Mouse (Mus musculus) hindbrain, embryonic 14.5 days (tissue): ENCODE measurements around the gene Olfr487. TPM values are rescaled to one million over a fixed set of nuclear protein-coding genes. Genes with fewer than 3 reads are reported as not detected.

Experiments
- ATAC-seq: fragments of 200-750 bp; cut with Nextera tagmentation; 2 replicates; pipeline ENCODE4 v1.8.0; 2017; ENCODE audit warnings: moderate number of reproducible peaks, mild to moderate bottlenecking, moderate TSS enrichment, moderate library complexity; ENCODE audit not compliant: low FRiP score
- DNase-seq: peaks from one replicate; pipeline ENCODE4 v3.0.0-alpha.2; 2015; ENCODE audit warnings: low spot score
- H3K27ac ChIP-seq: fragments of 300-500 bp; sonication (generic); 2 replicates; pipeline ENCODE4 v1.5.1; 2014; ENCODE audit warnings: mild to moderate bottlenecking, moderate library complexity
- H3K27me3 ChIP-seq: fragments of 300-500 bp; sonication (generic); 2 replicates; pipeline ENCODE4 v1.6.1; 2014; ENCODE audit warnings: mild to moderate bottlenecking, low read length, mixed read lengths; ENCODE audit not compliant: control insufficient read depth, insufficient read depth
- H3K36me3 ChIP-seq: fragments of 300-500 bp; sonication (generic); replicated peaks from 2 replicates; pipeline ENCODE4 v1.6.1; 2014; ENCODE audit not compliant: control insufficient read depth, insufficient read depth
- H3K4me1 ChIP-seq: fragments of 300-500 bp; sonication (generic); replicated peaks from 2 replicates; pipeline ENCODE4 v1.6.1; 2014; ENCODE audit warnings: antibody characterized with exemption, low read length, mixed read lengths; ENCODE audit not compliant: control insufficient read depth, insufficient read depth
- H3K4me2 ChIP-seq: fragments of 300-500 bp; sonication (generic); replicated peaks from 2 replicates; pipeline ENCODE4 v1.6.1; 2014; ENCODE audit warnings: mild to moderate bottlenecking, moderate library complexity
- H3K4me3 ChIP-seq: fragments of 300-500 bp; sonication (generic); replicated peaks from 2 replicates; pipeline ENCODE4 v1.5.1; 2014; ENCODE audit warnings: mild to moderate bottlenecking, low read length
- H3K9ac ChIP-seq: fragments of 300-500 bp; sonication (generic); 2 replicates; pipeline ENCODE4 v1.6.1; 2014
- H3K9me3 ChIP-seq: fragments of 300-500 bp; sonication (generic); 2 replicates; pipeline ENCODE4 v1.6.1; 2016; ENCODE audit warnings: low read length; ENCODE audit not compliant: control insufficient read depth
- polyA plus RNA-seq: library from polyadenylated mRNA; unstranded; fragments of >200 nt; fragmentation: Nextera tagmentation; extraction: Ambion mirVana; gene quantifications from 2 replicates; pipeline ENCODE4 v1.2.1, GENCODE M21; 2014

Olfr487 gene
- polyA plus RNA-seq, 1 experiment from 2014 or later = not detected

DNA sequence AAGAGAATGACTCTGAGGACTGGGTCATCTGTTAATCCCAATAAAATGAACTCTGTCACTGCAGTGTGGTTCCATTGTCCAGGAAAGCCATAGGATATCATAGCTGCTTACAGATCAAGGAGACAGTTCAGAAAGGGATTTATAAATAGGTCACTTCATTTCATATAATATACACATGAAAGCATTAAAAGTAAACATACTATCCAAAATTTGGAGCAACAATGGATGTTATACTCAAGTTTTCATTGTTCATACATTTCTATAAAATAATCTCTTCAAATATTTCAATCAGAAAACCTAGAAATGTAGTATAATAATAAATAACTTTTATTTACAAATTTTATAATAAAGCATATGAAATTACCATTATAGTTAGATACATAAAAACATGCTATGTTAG is 54.7 kb downstream of the Olfr487 start, which contains the start of gene Olfr485:
Olfr485 (minus strand) TSS at position 101 of the 400 bp plus-strand sequence.
- no peaks in the 10 kb centered on the region for H3K36me3 ChIP-seq
- H3K4me2 ChIP-seq = no peak within 1 kb of the TSS
- H3K27me3 ChIP-seq = no peaks in the 10 kb centered on the region
- no peak within 1 kb of the TSS for H3K27ac ChIP-seq
- H3K9me3 ChIP-seq = no peaks in the 10 kb centered on the region
- H3K9ac ChIP-seq = no peak within 1 kb of the TSS
- ATAC-seq = no peak
- DNase-seq = no peak
- no peaks in the 10 kb centered on the region for H3K4me1 ChIP-seq
- no peak within 1 kb of the TSS for H3K4me3 ChIP-seq

Other genes with a start within 250 kb of the Olfr487 start
- gene Olfr476, start 249.8 kb downstream of the Olfr487 start, polyA plus RNA-seq = not detected in 2 replicates
- gene Olfr477, start 227.9 kb downstream of the Olfr487 start, polyA plus RNA-seq = not detected in 2 replicates
- not detected in 2 replicates for gene Olfr478, start 180.6 kb downstream of the Olfr487 start, polyA plus RNA-seq
- gene Olfr479, start 163.9 kb downstream of the Olfr487 start, polyA plus RNA-seq = not detected in 2 replicates
- gene Olfr480, start 147.3 kb downstream of the Olfr487 start, polyA plus RNA-seq = not detected in 2 replicates
- gene Olfr481, start 134.8 kb downstream of the Olfr487 start, polyA plus RNA-seq = not detected in 2 replicates
- 0.13 TPM in 1 of 2 replicates, not detected in the other for gene Olfr482, start 117.0 kb downstream of the Olfr487 start, polyA plus RNA-seq
- gene Olfr483, start 113.8 kb downstream of the Olfr487 start, polyA plus RNA-seq = not detected in 2 replicates
- not detected in 2 replicates for gene Olfr484, start 87.2 kb downstream of the Olfr487 start, polyA plus RNA-seq
- not detected in 2 replicates for gene Olfr485, start 54.8 kb downstream of the Olfr487 start, polyA plus RNA-seq
- gene Olfr486, start 41.9 kb downstream of the Olfr487 start, polyA plus RNA-seq = not detected in 2 replicates
- gene Olfr488, start 43.7 kb upstream of the Olfr487 start, polyA plus RNA-seq = not detected in 2 replicates
- not detected in 2 replicates for gene Olfr490, start 74.3 kb upstream of the Olfr487 start, polyA plus RNA-seq
- gene Olfr491, start 98.8 kb upstream of the Olfr487 start, polyA plus RNA-seq = not detected in 2 replicates
- not detected in 2 replicates for gene Olfr492, start 109.0 kb upstream of the Olfr487 start, polyA plus RNA-seq
- not detected in 2 replicates for gene Olfr493, start 132.3 kb upstream of the Olfr487 start, polyA plus RNA-seq
- gene Olfr494, start 150.7 kb upstream of the Olfr487 start, polyA plus RNA-seq = not detected in 2 replicates
- gene Olfr495, start 178.5 kb upstream of the Olfr487 start, polyA plus RNA-seq = not detected in 2 replicates
- not detected in 2 replicates for gene Olfr497, start 205.8 kb upstream of the Olfr487 start, polyA plus RNA-seq